Mouse (Mus musculus): ENCODE measurements around the gene Ece1. TPM values are rescaled to one million over a fixed set of nuclear protein-coding genes. Genes with fewer than 3 reads are reported as not detected.
A peak's percentile ranks its signal among the peaks of the same experiment; 100 is the strongest.

The Ece1 gene
- polyA plus RNA-seq, 2 experiments: 42.4 to 45.7 TPM

- no peak overlapping the region for H3K27ac ChIP-seq (replicated peaks; ENCODE audit: low read depth, low read length)
These were observed 12.3 kb downstream of the Ece1 start for GRCm38 (mm10) chr4:137874337-137874736.

GRCm38 (mm10) chr4:137874826-137875225 is 12.8 kb downstream of the Ece1 start:
- no peaks in the 10 kb centered on the region for H3K9me3 ChIP-seq (ENCODE audit: control insufficient read depth, low read length)
- H3K4me3 ChIP-seq (replicated peaks; ENCODE audit: low read length): no peak overlapping the region
- H3K9ac ChIP-seq (ENCODE audit: low read depth, low read length, severe bottlenecking): no peak overlapping the region
- H3K36me3 ChIP-seq (ENCODE audit: control insufficient read depth, insufficient read depth, low read length): no peaks in the 10 kb centered on the region
- TF ChIP-seq POLR2A (IDR thresholded peaks at IDR 0.05; ENCODE audit: borderline replicate concordance, extremely low read depth, insufficient read depth, insufficient read length): no peak
- ATAC-seq (ENCODE audit: low FRiP score, low read depth): 0 out of 2 replicates have a peak, but pooled peaks have one; percentile 20
- H3K27ac ChIP-seq (replicated peaks; ENCODE audit: low read depth, low read length): no peak overlapping the region
- H3K4me2 ChIP-seq (replicated peaks; ENCODE audit: low read depth, low read length, severe bottlenecking): no peak overlapping the region
- H3K4me1 ChIP-seq (ENCODE audit: control insufficient read depth, insufficient read depth, low read length): peaks cover 35% of the 10 kb centered on the region
- H3K27me3 ChIP-seq (ENCODE audit: control insufficient read depth, insufficient read depth, low read length): no peaks in the 10 kb centered on the region
- DNase-seq (ENCODE audit: low spot score): no peak
- WGBS: 16% methylated on average over 4 of the region's 4 CpGs

More at GRCm38 (mm10) chr4:137874337-137874736, 12.3 kb downstream of the Ece1 start:
- ATAC-seq (ENCODE audit: low FRiP score, low read depth) (no peak), DNase-seq (ENCODE audit: low spot score) (no peak)
- H3K9me3 ChIP-seq (ENCODE audit: control insufficient read depth, low read length): no peaks in the 10 kb centered on the region
- 15% methylated on average over 7 of the region's 7 CpGs for WGBS
- no peak overlapping the region for H3K9ac ChIP-seq (ENCODE audit: low read depth, low read length, severe bottlenecking)
- no peaks in the 10 kb centered on the region for H3K27me3 ChIP-seq (ENCODE audit: control insufficient read depth, insufficient read depth, low read length)
- no peak for TF ChIP-seq POLR2A (IDR thresholded peaks at IDR 0.05; ENCODE audit: borderline replicate concordance, extremely low read depth, insufficient read depth, insufficient read length)
- H3K4me1 ChIP-seq (ENCODE audit: control insufficient read depth, insufficient read depth, low read length): peaks cover 39% of the 10 kb centered on the region
- H3K36me3 ChIP-seq (ENCODE audit: control insufficient read depth, insufficient read depth, low read length): no peaks in the 10 kb centered on the region
- no peak overlapping the region for H3K4me3 ChIP-seq (replicated peaks; ENCODE audit: low read length)
- H3K4me2 ChIP-seq (replicated peaks; ENCODE audit: low read depth, low read length, severe bottlenecking): no peak overlapping the region

- Histone ChIP-seq H3K4me3 (replicated peaks; ENCODE audit: low read length) (no peak overlapping the region), H3K27me3 (ENCODE audit: control insufficient read depth, insufficient read depth, low read length) (no peaks in the 10 kb centered on the region), H3K9ac (ENCODE audit: low read depth, low read length, severe bottlenecking) (no peak overlapping the region), H3K4me2 (replicated peaks; ENCODE audit: low read depth, low read length, severe bottlenecking) (no peak overlapping the region), H3K36me3 (ENCODE audit: control insufficient read depth, insufficient read depth, low read length) (no peaks in the 10 kb centered on the region), H3K4me1 (ENCODE audit: control insufficient read depth, insufficient read depth, low read length) (peaks cover 29% of the 10 kb centered on the region), H3K27ac (replicated peaks; ENCODE audit: low read depth, low read length) (no peak overlapping the region), H3K9me3 (ENCODE audit: control insufficient read depth, low read length) (no peaks in the 10 kb centered on the region)
- ATAC-seq (ENCODE audit: low FRiP score, low read depth) (no peak), DNase-seq (ENCODE audit: low spot score) (no peak)
- WGBS: 66% methylated on average over 9 of the region's 9 CpGs
- TF ChIP-seq POLR2A (IDR thresholded peaks at IDR 0.05; ENCODE audit: borderline replicate concordance, extremely low read depth, insufficient read depth, insufficient read length): no peak
These were observed 13.5 kb downstream of the Ece1 start for GRCm38 (mm10) chr4:137875466-137876092.

GRCm38 (mm10) chr4:137876834-137877233 is 14.8 kb downstream of the Ece1 start:
- no peak for TF ChIP-seq POLR2A (IDR thresholded peaks at IDR 0.05; ENCODE audit: borderline replicate concordance, extremely low read depth, insufficient read depth, insufficient read length)
- Histone ChIP-seq H3K4me3 (replicated peaks; ENCODE audit: low read length) (no peak overlapping the region), H3K9ac (ENCODE audit: low read depth, low read length, severe bottlenecking) (peak overlapping the region; percentile 41; the same call in 1 of the 2 replicates), H3K4me1 (ENCODE audit: control insufficient read depth, insufficient read depth, low read length) (peaks cover 31% of the 10 kb centered on the region), H3K27me3 (ENCODE audit: control insufficient read depth, insufficient read depth, low read length) (no peaks in the 10 kb centered on the region), H3K27ac (replicated peaks; ENCODE audit: low read depth, low read length) (peak overlapping the region; percentile 48; the same call in 1 of the 2 replicates), H3K9me3 (ENCODE audit: control insufficient read depth, low read length) (no peaks in the 10 kb centered on the region), H3K36me3 (ENCODE audit: control insufficient read depth, insufficient read depth, low read length) (no peaks in the 10 kb centered on the region), H3K4me2 (replicated peaks; ENCODE audit: low read depth, low read length, severe bottlenecking) (no peak overlapping the region)
- DNase-seq (ENCODE audit: low spot score): no peak
- WGBS: 19% methylated on average over 6 of the region's 6 CpGs
- no peak for ATAC-seq (ENCODE audit: low FRiP score, low read depth)

GRCm38 (mm10) chr4:137877432-137877881 is 15.4 kb downstream of the Ece1 start:
- no peak for TF ChIP-seq POLR2A (IDR thresholded peaks at IDR 0.05; ENCODE audit: borderline replicate concordance, extremely low read depth, insufficient read depth, insufficient read length)
- 0 out of 2 replicates have a peak overlapping the region, but pooled peaks have one; percentile 48 for H3K27ac ChIP-seq (replicated peaks; ENCODE audit: low read depth, low read length)
- no peaks in the 10 kb centered on the region for H3K9me3 ChIP-seq (ENCODE audit: control insufficient read depth, low read length)
- WGBS: 4% methylated on average over 4 of the region's 4 CpGs
- H3K36me3 ChIP-seq (ENCODE audit: control insufficient read depth, insufficient read depth, low read length): no peaks in the 10 kb centered on the region
- H3K4me3 ChIP-seq (replicated peaks; ENCODE audit: low read length): no peak overlapping the region
- H3K9ac ChIP-seq (ENCODE audit: low read depth, low read length, severe bottlenecking): peak overlapping the region; percentile 41; the same call in 1 of the 2 replicates
- H3K4me2 ChIP-seq (replicated peaks; ENCODE audit: low read depth, low read length, severe bottlenecking): no peak overlapping the region
- DNase-seq (ENCODE audit: low spot score): no peak
- ATAC-seq (ENCODE audit: low FRiP score, low read depth): no peak
- peaks cover 31% of the 10 kb centered on the region for H3K4me1 ChIP-seq (ENCODE audit: control insufficient read depth, insufficient read depth, low read length)
- H3K27me3 ChIP-seq (ENCODE audit: control insufficient read depth, insufficient read depth, low read length): no peaks in the 10 kb centered on the region
